Mouse (Mus musculus): Measurements from ENCODE around the gene Serpina3m.

DNA sequence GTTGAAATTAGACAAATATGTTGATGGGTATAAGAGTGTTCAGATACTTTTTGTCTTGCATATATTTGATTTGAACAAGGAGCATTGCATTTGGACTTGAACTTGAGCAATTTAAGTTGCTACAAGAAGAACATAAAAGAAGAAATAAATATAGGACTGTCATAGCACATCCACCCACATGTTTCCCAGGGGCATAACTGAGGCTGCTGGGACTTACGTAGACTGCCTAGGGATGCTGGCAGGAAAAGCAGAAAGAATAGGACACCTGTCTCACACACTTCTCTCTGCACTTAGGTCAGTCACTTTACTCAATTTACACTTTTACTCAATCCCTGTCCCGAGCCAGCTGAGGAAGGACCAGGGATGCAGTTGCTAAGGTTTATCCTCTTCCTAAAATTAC lies 44.3 kb upstream of the Serpina3m start:
- TF ChIP-seq CTCF (IDR thresholded peaks at IDR 0.05; ENCODE audit: borderline replicate concordance, insufficient read depth, low read length) (no peak), POLR2A (IDR thresholded peaks at IDR 0.05; ENCODE audit: low read depth, low read length) (no peak)
